Mouse (Mus musculus) CH12.LX (cell line): ENCODE data around the gene Shld2.

Experiments
- CTCF ChIP-seq, 2 experiments: IDR thresholded peaks in 1 of 2; conservative IDR thresholded peaks in 1 of 2; 2 replicates each; pipeline ENCODE4 v1.5.1; 2011 to 2012; ENCODE audit warnings: low read depth in 2 of 2, low read length in 2 of 2, improper control_type of control experiment in 1 of 2, inconsistent platforms in 1 of 2, mild to moderate bottlenecking in 1 of 2, moderate library complexity in 1 of 2
- EP300 ChIP-seq: IDR thresholded peaks from 2 replicates; pipeline ENCODE4 v1.6.1; 2011; ENCODE audit warnings: low read length, improper control_type of control experiment
- ETS1 ChIP-seq: conservative IDR thresholded peaks from 2 replicates; pipeline ENCODE4 v1.6.1; 2012; ENCODE audit warnings: low read depth, mild to moderate bottlenecking, inconsistent platforms, low read length, improper control_type of control experiment, moderate library complexity
- MEF2A ChIP-seq: IDR thresholded peaks from 2 replicates; pipeline ENCODE4 v1.6.1; 2014; ENCODE audit warnings: low read depth, mild to moderate bottlenecking, inconsistent platforms, low read length, improper control_type of control experiment, borderline replicate concordance
- NRF1 ChIP-seq: IDR thresholded peaks from 2 replicates; pipeline ENCODE4 v1.6.1; 2014; ENCODE audit warnings: low read depth, mild to moderate bottlenecking, inconsistent platforms, low read length, improper control_type of control experiment, moderate library complexity
- POLR2A ChIP-seq: IDR thresholded peaks from 2 replicates; pipeline ENCODE4 v1.6.1; 2011; ENCODE audit warnings: low read depth, mild to moderate bottlenecking, improper control_type of control experiment, low read length
- POLR2AphosphoS2 ChIP-seq: IDR thresholded peaks from 2 replicates; pipeline ENCODE4 v1.6.1; 2011; ENCODE audit warnings: low read depth, low read length, improper control_type of control experiment
- RAD21 ChIP-seq: IDR thresholded peaks from 2 replicates; pipeline ENCODE4 v1.6.1; 2011; ENCODE audit warnings: low read depth, mild to moderate bottlenecking, low read length, improper control_type of control experiment, moderate library complexity
- TBP ChIP-seq: conservative IDR thresholded peaks from 2 replicates; pipeline ENCODE4 v1.6.1; 2011; ENCODE audit warnings: low read depth, low read length, improper control_type of control experiment

- TF ChIP-seq CTCF (conservative IDR thresholded peaks at IDR 0.05 in 1 of 2, IDR thresholded peaks at IDR 0.05 in 1 of 2; ENCODE audit: low read depth in 2 of 2, low read length in 2 of 2) = no peak
- no peak for TF ChIP-seq EP300
- no peak for TF ChIP-seq POLR2AphosphoS2
- no peak for TF ChIP-seq NRF1
- TF ChIP-seq POLR2A = no peak
- TF ChIP-seq TBP = no peak
- TF ChIP-seq MEF2A = no peak
- TF ChIP-seq RAD21 = no peak
- TF ChIP-seq ETS1 = no peak
Measured at GRCm38 (mm10) chr14:34275225-34275624, 35.1 kb downstream of the Shld2 start.
